In genomic region chr6:83762344-83762743, GRCm38 (mm10) we compare ENCODE assay signal across 9 mouse cellular contexts. TPM values are rescaled to one million over a fixed set of nuclear protein-coding genes. Genes with fewer than 3 reads are reported as not detected.
A peak's percentile ranks its signal among the peaks of the same experiment; 100 is the strongest.
DNase-seq lines count a peak whose midpoint lies in the region; ATAC-seq lines count a peak whose summit lies in the region.
"Had no signal": no experiment of that assay in that cellular context is flagged by ENCODE, and none has a peak within 500 bp of the region (broad histone marks: within the 10 kb centered on the region; RNA-seq: fewer than 3 reads in every experiment).

Gene Ankrd53 (plus strand): TSS chr6:83762644.

- no peaks in the 10 kb centered on the region for H3K36me3 ChIP-seq in liver, embryonic 11.5 days (ENCODE audit: control insufficient read depth, insufficient read depth, low read length)
- no peaks in the 10 kb centered on the region for H3K36me3 ChIP-seq in forebrain, embryonic 12.5 days (replicated peaks)
- H3K36me3 ChIP-seq in limb, embryonic 10.5 days: no peaks in the 10 kb centered on the region
- no peaks in the 10 kb centered on the region for H3K36me3 ChIP-seq in neural tube, embryonic 14.5 days (ENCODE audit: control insufficient read depth, insufficient read depth, low read length)

- no peak for ATAC-seq in liver, embryonic 11.5 days (replicated peaks; ENCODE audit: low FRiP score)
- no peak for ATAC-seq in forebrain, embryonic 12.5 days (ENCODE audit: low FRiP score)
- no peak for ATAC-seq in neural tube, embryonic 14.5 days (ENCODE audit: low read depth)
- no peak for ATAC-seq in erythroid progenitor cell, adult 5-6 weeks (replicated peaks; ENCODE audit: low FRiP score, poor library complexity, severe bottlenecking)

- peak within 1 kb of the TSS; percentile 36; the same call in 1 of the 2 replicates for H3K4me3 ChIP-seq in liver, embryonic 11.5 days (ENCODE audit: low read depth, low read length)
- H3K4me3 ChIP-seq in forebrain, embryonic 12.5 days (replicated peaks): peak within 1 kb of the TSS; percentile 29
- H3K4me3 ChIP-seq in limb, embryonic 10.5 days: peak within 1 kb of the TSS; percentile 48
- no peak within 1 kb of the TSS for H3K4me3 ChIP-seq in neural tube, embryonic 14.5 days (ENCODE audit: low read depth, low read length)

- peaks cover 5% of the 10 kb centered on the region for H3K4me1 ChIP-seq in liver, embryonic 11.5 days (replicated peaks; ENCODE audit: control insufficient read depth, insufficient read depth, low read length)
- H3K4me1 ChIP-seq in forebrain, embryonic 12.5 days: peaks cover 9% of the 10 kb centered on the region
- H3K4me1 ChIP-seq in limb, embryonic 10.5 days: peaks cover 23% of the 10 kb centered on the region
- peaks cover 12% of the 10 kb centered on the region; the same call in 1 of the 2 replicates for H3K4me1 ChIP-seq in neural tube, embryonic 14.5 days (ENCODE audit: control insufficient read depth, insufficient read depth, low read length)

- whole genome bisulfite sequencing in liver, embryonic 11.5 days: 29% methylated on average over 6 of the region's 6 CpGs
- 18% methylated on average over 6 of the region's 6 CpGs for WGBS in forebrain, embryonic 12.5 days
- 20% methylated on average over 6 of the region's 6 CpGs for WGBS in limb, embryonic 10.5 days
- 29% methylated on average over 6 of the region's 6 CpGs for WGBS in neural tube, embryonic 14.5 days

- no peak for DNase-seq in liver, embryonic 11.5 days (ENCODE audit: low spot score)
- DNase-seq in liver: no peak
- no peak for DNase-seq in limb, embryonic 10.5 days (ENCODE audit: low spot score)
- no peak for DNase-seq in Muller cell, postnatal 12 days (ENCODE audit: inconsistent ontology term)

- peak within 1 kb of the TSS; percentile 34; the same call in 1 of the 2 replicates for H3K9ac ChIP-seq in liver, embryonic 11.5 days (ENCODE audit: low read depth, low read length)
- no peak within 1 kb of the TSS for H3K9ac ChIP-seq in forebrain, embryonic 12.5 days
- no peak within 1 kb of the TSS for H3K9ac ChIP-seq in neural tube, embryonic 14.5 days (replicated peaks; ENCODE audit: low read depth, low read length)

- H3K4me2 ChIP-seq in liver, embryonic 11.5 days: peak within 1 kb of the TSS; percentile 71
- H3K4me2 ChIP-seq in forebrain, embryonic 12.5 days: peak within 1 kb of the TSS; percentile 55
- H3K4me2 ChIP-seq in neural tube, embryonic 14.5 days (ENCODE audit: low read depth, low read length): peak within 1 kb of the TSS; percentile 29

- peaks cover 63% of the 10 kb centered on the region for H3K27me3 ChIP-seq in liver, embryonic 11.5 days (replicated peaks; ENCODE audit: control insufficient read depth, insufficient read depth, low read length)
- peaks cover 72% of the 10 kb centered on the region for H3K27me3 ChIP-seq in forebrain, embryonic 12.5 days
- H3K27me3 ChIP-seq in limb, embryonic 10.5 days (ENCODE audit: low read depth, poor library complexity, severe bottlenecking): peaks cover 83% of the 10 kb centered on the region
- H3K27me3 ChIP-seq in neural tube, embryonic 14.5 days (ENCODE audit: control insufficient read depth, insufficient read depth, low read length): peaks cover 56% of the 10 kb centered on the region

- H3K9me3 ChIP-seq in liver, embryonic 11.5 days (ENCODE audit: control insufficient read depth, low read length): no peaks in the 10 kb centered on the region
- no peaks in the 10 kb centered on the region for H3K9me3 ChIP-seq in forebrain, embryonic 12.5 days
- H3K9me3 ChIP-seq in limb, embryonic 10.5 days (replicated peaks): no peaks in the 10 kb centered on the region
- H3K9me3 ChIP-seq in neural tube, embryonic 14.5 days (ENCODE audit: control insufficient read depth, low read length): no peaks in the 10 kb centered on the region

- H3K27ac ChIP-seq in liver, embryonic 11.5 days (ENCODE audit: low read depth, low read length): no peak within 1 kb of the TSS
- H3K27ac ChIP-seq in forebrain, embryonic 12.5 days: no peak within 1 kb of the TSS
- peak within 1 kb of the TSS; percentile 54 for H3K27ac ChIP-seq in limb, embryonic 10.5 days
- H3K27ac ChIP-seq in neural tube, embryonic 14.5 days (ENCODE audit: low read depth, low read length): no peak within 1 kb of the TSS

RNA-seq across cellular contexts. Expression of gene Ankrd53, which starts in this region (rescaled TPM):
- polyA plus RNA-seq in liver, embryonic 11.5 days (2014; fragmentation: Nextera tagmentation; extraction: Ambion mirVana): 0.18 TPM in 1 of 2 replicates, not detected in the other
- polyA plus RNA-seq in forebrain, embryonic 12.5 days (2016; fragmentation: Nextera tagmentation; extraction: Ambion mirVana): 0.15 and 0.23 TPM in 2 replicates
- 0.16 and 0.28 TPM in 2 replicates for polyA plus RNA-seq in limb, embryonic 10.5 days (2016; fragmentation: Nextera tagmentation; extraction: Ambion mirVana)
- 0.24 and 0.27 TPM in 2 replicates for polyA plus RNA-seq in neural tube, embryonic 14.5 days (2014; fragmentation: Nextera tagmentation; extraction: Ambion mirVana)
- total RNA-seq in erythroid progenitor cell, adult 5-6 weeks (2015; ENCODE audit: low replicate concordance): not detected in 2 replicates
- total RNA-seq in erythroid progenitor cell, adult 5-6 weeks (2017; ENCODE audit: low replicate concordance): not detected in 2 replicates
- total RNA-seq: gastrocnemius, postnatal 14 days; megakaryocyte progenitor cell, adult 5-6 weeks had no signal
